Mouse (Mus musculus): Measurements from ENCODE around the gene Ovch2. TPM values are rescaled to one million over a fixed set of nuclear protein-coding genes. Genes with fewer than 3 reads are reported as not detected.

Ovch2 gene
- total RNA-seq, 1 experiment: not detected

- in situ Hi-C loops (cut with MboI; ENCODE audit: low sequenced_read_pairs in 2 of 2, unreplicated experiment in 2 of 2): no loop called here
- Histone ChIP-seq H3K9me3 (ENCODE audit: control insufficient read depth, insufficient read depth, low read depth, low read length) (no peaks in the 10 kb centered on the region), H3K4me3 (ENCODE audit: insufficient read depth in 1 of 2, low read depth in 1 of 2, low read length in 2 of 2, poor library complexity in 1 of 2, severe bottlenecking in 1 of 2) (peak within 1 kb of the TSS; percentile 54 to 62; a peak in 3 of 4 replicates), H3K27ac (ENCODE audit: insufficient read depth, low read depth, low read length, poor library complexity, severe bottlenecking) (no peak within 1 kb of the TSS), H3K4me1 (ENCODE audit: control insufficient read depth in 2 of 2, insufficient read depth in 2 of 2, low read length in 2 of 2, poor library complexity in 1 of 2) (peaks cover 4 to 5% of the 10 kb centered on the region in 2 experiments; a peak in 2 of 4 replicates), H3K9ac (ENCODE audit: insufficient read depth, low read depth, low read length, poor library complexity, severe bottlenecking) (peak within 1 kb of the TSS; percentile 74), H3K36me3 (ENCODE audit: control insufficient read depth, insufficient read depth, low read length, poor library complexity, severe bottlenecking) (no peaks in the 10 kb centered on the region)
- TF ChIP-seq MAFK (IDR thresholded peaks at IDR 0.05; ENCODE audit: insufficient read depth, low read depth, low read length): no peak
- TF ChIP-seq ZC3H11A (IDR thresholded peaks at IDR 0.05; ENCODE audit: borderline replicate concordance, low read depth, low read length): no peak
- TF ChIP-seq HCFC1 (IDR thresholded peaks at IDR 0.05; ENCODE audit: borderline replicate concordance, insufficient read depth, low read length): no peak
- no peak for TF ChIP-seq CHD2 (IDR thresholded peaks at IDR 0.05; ENCODE audit: low read depth, low read length)
- no peak for TF ChIP-seq ZNF384 (IDR thresholded peaks at IDR 0.05; ENCODE audit: low read depth, low read length)
- peak; percentile 49 for DNase-seq (ENCODE audit: low read depth, low spot score)
Measured at GRCm38 (mm10) chr7:107757308-107758151, 43.5 kb downstream of the Ovch2 start, which contains the start of gene Cyb5r2. Gene Cyb5r2, minus strand, starts transcription at chr7:107758032.

GRCm38 (mm10) chr7:107756748-107757147, 44.3 kb downstream of the Ovch2 start:
- DNase-seq (ENCODE audit: low read depth, low spot score): no peak
- Histone ChIP-seq H3K9ac (ENCODE audit: insufficient read depth, low read depth, low read length, poor library complexity, severe bottlenecking) (no peak overlapping the region), H3K27ac (ENCODE audit: insufficient read depth, low read depth, low read length, poor library complexity, severe bottlenecking) (no peak overlapping the region), H3K9me3 (ENCODE audit: control insufficient read depth, insufficient read depth, low read depth, low read length) (no peaks in the 10 kb centered on the region), H3K4me1 (ENCODE audit: control insufficient read depth in 2 of 2, insufficient read depth in 2 of 2, low read length in 2 of 2, poor library complexity in 1 of 2) (peaks cover 4 to 8% of the 10 kb centered on the region in 2 experiments; a peak in 2 of 4 replicates), H3K4me3 (ENCODE audit: insufficient read depth in 1 of 2, low read depth in 1 of 2, low read length in 2 of 2, poor library complexity in 1 of 2, severe bottlenecking in 1 of 2) (no peak overlapping the region), H3K36me3 (ENCODE audit: control insufficient read depth, insufficient read depth, low read length, poor library complexity, severe bottlenecking) (no peaks in the 10 kb centered on the region)
- in situ Hi-C loops (cut with MboI; ENCODE audit: low sequenced_read_pairs in 2 of 2, unreplicated experiment in 2 of 2): no loop called here
- TF ChIP-seq MAFK (IDR thresholded peaks at IDR 0.05; ENCODE audit: insufficient read depth, low read depth, low read length) (no peak), ZNF384 (IDR thresholded peaks at IDR 0.05; ENCODE audit: low read depth, low read length) (no peak), CHD2 (IDR thresholded peaks at IDR 0.05; ENCODE audit: low read depth, low read length) (no peak), ZC3H11A (IDR thresholded peaks at IDR 0.05; ENCODE audit: borderline replicate concordance, low read depth, low read length) (no peak), HCFC1 (IDR thresholded peaks at IDR 0.05; ENCODE audit: borderline replicate concordance, insufficient read depth, low read length) (no peak)

GRCm38 (mm10) chr7:107755905-107756304, 45.1 kb downstream of the Ovch2 start:
- in situ Hi-C loops (cut with MboI; ENCODE audit: low sequenced_read_pairs in 2 of 2, unreplicated experiment in 2 of 2): no loop called here

GRCm38 (mm10) chr7:107752031-107752520, 48.9 kb downstream of the Ovch2 start:
- no peaks in the 10 kb centered on the region for H3K9me3 ChIP-seq (ENCODE audit: control insufficient read depth, insufficient read depth, low read depth, low read length)
- H3K9ac ChIP-seq (ENCODE audit: insufficient read depth, low read depth, low read length, poor library complexity, severe bottlenecking): no peak overlapping the region
- H3K4me3 ChIP-seq (ENCODE audit: insufficient read depth in 1 of 2, low read depth in 1 of 2, low read length in 2 of 2, poor library complexity in 1 of 2, severe bottlenecking in 1 of 2): no peak overlapping the region
- no peak overlapping the region for H3K27ac ChIP-seq (ENCODE audit: insufficient read depth, low read depth, low read length, poor library complexity, severe bottlenecking)
- H3K36me3 ChIP-seq (ENCODE audit: control insufficient read depth, insufficient read depth, low read length, poor library complexity, severe bottlenecking): no peaks in the 10 kb centered on the region
- peaks cover 0 to 10% of the 10 kb centered on the region in 2 experiments; a peak in 2 of 4 replicates for H3K4me1 ChIP-seq (ENCODE audit: control insufficient read depth in 2 of 2, insufficient read depth in 2 of 2, low read length in 2 of 2, poor library complexity in 1 of 2)
- no peak for DNase-seq (ENCODE audit: low read depth, low spot score)
- in situ Hi-C loops (cut with MboI; ENCODE audit: low sequenced_read_pairs in 2 of 2, unreplicated experiment in 2 of 2): no loop called here
- TF ChIP-seq MAFK (IDR thresholded peaks at IDR 0.05; ENCODE audit: insufficient read depth, low read depth, low read length) (peak; percentile 61; the same call in 1 of the 2 replicates), CHD2 (IDR thresholded peaks at IDR 0.05; ENCODE audit: low read depth, low read length) (no peak)

More at GRCm38 (mm10) chr7:107755905-107756304, 45.1 kb downstream of the Ovch2 start:
- Histone ChIP-seq H3K27ac (ENCODE audit: insufficient read depth, low read depth, low read length, poor library complexity, severe bottlenecking) (no peak overlapping the region), H3K9me3 (ENCODE audit: control insufficient read depth, insufficient read depth, low read depth, low read length) (no peaks in the 10 kb centered on the region), H3K4me1 (ENCODE audit: control insufficient read depth in 2 of 2, insufficient read depth in 2 of 2, low read length in 2 of 2, poor library complexity in 1 of 2) (peaks cover 4 to 12% of the 10 kb centered on the region in 2 experiments; a peak in 2 of 4 replicates), H3K4me3 (ENCODE audit: insufficient read depth in 1 of 2, low read depth in 1 of 2, low read length in 2 of 2, poor library complexity in 1 of 2, severe bottlenecking in 1 of 2) (no peak overlapping the region), H3K9ac (ENCODE audit: insufficient read depth, low read depth, low read length, poor library complexity, severe bottlenecking) (no peak overlapping the region), H3K36me3 (ENCODE audit: control insufficient read depth, insufficient read depth, low read length, poor library complexity, severe bottlenecking) (no peaks in the 10 kb centered on the region)
- DNase-seq (ENCODE audit: low read depth, low spot score): no peak
- TF ChIP-seq HCFC1 (IDR thresholded peaks at IDR 0.05; ENCODE audit: borderline replicate concordance, insufficient read depth, low read length) (no peak), ZC3H11A (IDR thresholded peaks at IDR 0.05; ENCODE audit: borderline replicate concordance, low read depth, low read length) (no peak), CHD2 (IDR thresholded peaks at IDR 0.05; ENCODE audit: low read depth, low read length) (no peak), ZNF384 (IDR thresholded peaks at IDR 0.05; ENCODE audit: low read depth, low read length) (no peak), MAFK (IDR thresholded peaks at IDR 0.05; ENCODE audit: insufficient read depth, low read depth, low read length) (no peak)

Measured in ES-E14 (cell line).